Mouse (Mus musculus): ENCODE measurements around the gene Trp53. TPM values are rescaled to one million over a fixed set of nuclear protein-coding genes. Genes with fewer than 3 reads are reported as not detected.
A peak's percentile ranks its signal among the peaks of the same experiment; 100 is the strongest.
"Not testable (repeated sequence)": the region's sequence is repeated elsewhere in the genome, so short reads cannot be mapped to it uniquely, and the experiment has no call there.

Trp53 gene
- polyA plus RNA-seq (2015; fragmentation: Nextera tagmentation; extraction: Ambion mirVana): 140 and 143 TPM in 2 replicates

DNA sequence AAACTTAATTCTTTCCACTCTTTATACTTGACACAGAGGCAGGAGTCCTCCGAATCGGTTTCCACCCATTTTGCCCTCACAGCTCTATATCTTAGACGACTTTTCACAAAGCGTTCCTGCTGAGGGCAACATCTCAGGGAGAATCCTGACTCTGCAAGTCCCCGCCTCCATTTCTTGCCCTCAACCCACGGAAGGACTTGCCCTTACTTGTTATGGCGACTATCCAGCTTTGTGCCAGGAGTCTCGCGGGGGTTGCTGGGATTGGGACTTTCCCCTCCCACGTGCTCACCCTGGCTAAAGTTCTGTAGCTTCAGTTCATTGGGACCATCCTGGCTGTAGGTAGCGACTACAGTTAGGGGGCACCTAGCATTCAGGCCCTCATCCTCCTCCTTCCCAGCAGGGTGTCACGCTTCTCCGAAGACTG is at the start of gene Trp53, which contains the start of gene Wrap53:
Gene Trp53, plus strand, starts transcription at position 269 of the 424 bp plus-strand sequence.
Gene Wrap53, minus strand, starts transcription at position 165 of the 424 bp plus-strand sequence.
- peaks cover 28% of the 10 kb centered on the region for H3K4me1 ChIP-seq (replicated peaks)
- WGBS: under 1% methylated on average over 13 of the region's 13 CpGs
- H3K4me2 ChIP-seq (replicated peaks): peak within 1 kb of the TSS; percentile 83
- peak within 1 kb of the TSS; percentile 94 for H3K27ac ChIP-seq
- no peaks in the 10 kb centered on the region for H3K27me3 ChIP-seq (replicated peaks)
- H3K9ac ChIP-seq: peak within 1 kb of the TSS; percentile 72
- ATAC-seq: peak; percentile 68
- no peaks in the 10 kb centered on the region for H3K36me3 ChIP-seq
- peak within 1 kb of the TSS; percentile 73 for H3K4me3 ChIP-seq (replicated peaks)
- no peaks in the 10 kb centered on the region for H3K9me3 ChIP-seq

DNA sequence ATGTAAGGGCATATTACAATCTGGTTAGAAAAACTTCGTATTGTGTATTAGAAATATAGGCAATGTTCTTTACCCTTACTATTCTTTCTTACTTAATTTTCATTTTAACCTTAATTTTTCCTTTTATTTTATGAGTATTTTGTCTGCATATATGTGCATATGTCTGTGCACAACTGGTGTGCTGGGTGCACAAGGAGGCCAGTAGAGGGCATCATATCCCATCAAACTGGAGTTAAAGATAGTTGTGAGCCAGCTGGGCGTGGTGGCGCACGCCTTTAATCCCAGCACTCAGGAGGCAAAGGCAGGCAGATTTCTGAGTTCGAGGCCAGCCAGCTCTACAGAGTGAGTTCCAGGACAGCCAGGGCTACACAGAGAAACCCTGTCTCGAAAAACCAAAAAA is 49.4 kb upstream of the Trp53 start:
- H3K9me3 ChIP-seq; H3K4me3 ChIP-seq (replicated peaks); H3K4me2 ChIP-seq (replicated peaks); H3K36me3 ChIP-seq; H3K4me1 ChIP-seq (replicated peaks); H3K27me3 ChIP-seq (replicated peaks); H3K27ac ChIP-seq; H3K9ac ChIP-seq; ATAC-seq: not testable (repeated sequence)
- WGBS: 90% methylated on average over 6 of the region's 6 CpGs

DNA sequence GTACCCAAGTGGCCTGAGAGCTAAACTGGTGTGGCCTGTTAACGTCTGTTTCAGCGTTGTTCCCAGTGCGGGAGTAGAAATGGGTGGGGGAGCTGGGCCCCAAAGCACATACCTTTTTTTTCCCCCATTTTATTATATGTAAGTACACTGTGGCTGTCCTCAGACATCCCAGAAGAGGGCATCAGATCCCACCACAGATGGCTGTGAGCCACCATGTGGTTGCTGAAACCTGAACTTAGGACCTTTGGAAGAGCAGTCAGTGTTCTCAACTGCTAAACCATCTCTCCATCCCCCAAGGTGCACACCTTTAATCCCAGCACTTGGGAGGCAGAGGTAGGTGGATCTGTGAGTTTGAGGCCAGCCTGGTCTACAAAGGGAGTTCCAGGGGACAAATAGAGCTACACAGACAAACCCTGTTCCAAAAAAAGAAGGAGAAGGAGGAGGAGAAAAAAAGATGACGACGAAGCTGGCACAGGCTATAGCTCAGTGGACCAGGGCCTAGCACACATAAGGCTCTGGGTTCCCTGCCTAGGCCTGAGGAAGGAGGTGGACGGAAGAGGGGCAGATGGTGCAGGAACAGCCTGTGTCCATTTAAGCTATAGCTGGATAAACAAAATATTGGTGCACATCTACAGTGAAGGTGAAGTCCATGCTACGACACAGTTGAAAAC is 47.5 kb upstream of the Trp53 start:
- H3K27me3 ChIP-seq (replicated peaks): peaks cover 3% of the 10 kb centered on the region; the same call in 1 of the 2 replicates
- WGBS: 75% methylated on average over 7 of the region's 7 CpGs
- ATAC-seq: no peak

GRCm38 (mm10) chr11:69534990-69535389 is 45.2 kb upstream of the Trp53 start:
- H3K9me3 ChIP-seq: no peaks in the 10 kb centered on the region
- no peak overlapping the region for H3K27ac ChIP-seq
- H3K4me2 ChIP-seq (replicated peaks): no peak overlapping the region
- H3K36me3 ChIP-seq: no peaks in the 10 kb centered on the region
- whole genome bisulfite sequencing: 72% methylated on average over 1 of the region's 1 CpGs
- no peaks in the 10 kb centered on the region; the same call in 1 of the 2 replicates for H3K4me1 ChIP-seq (replicated peaks)
- ATAC-seq: no peak
- no peak overlapping the region for H3K4me3 ChIP-seq (replicated peaks)
- no peak overlapping the region for H3K9ac ChIP-seq
- H3K27me3 ChIP-seq (replicated peaks): no peaks in the 10 kb centered on the region

More for the DNA sequence above, 47.5 kb upstream of the Trp53 start:
- H3K9ac ChIP-seq: no peak overlapping the region
- H3K36me3 ChIP-seq: no peaks in the 10 kb centered on the region
- H3K4me3 ChIP-seq (replicated peaks): no peak overlapping the region
- no peaks in the 10 kb centered on the region for H3K4me1 ChIP-seq (replicated peaks)
- no peaks in the 10 kb centered on the region for H3K9me3 ChIP-seq
- H3K27ac ChIP-seq: no peak overlapping the region
- H3K4me2 ChIP-seq (replicated peaks): no peak overlapping the region

DNA sequence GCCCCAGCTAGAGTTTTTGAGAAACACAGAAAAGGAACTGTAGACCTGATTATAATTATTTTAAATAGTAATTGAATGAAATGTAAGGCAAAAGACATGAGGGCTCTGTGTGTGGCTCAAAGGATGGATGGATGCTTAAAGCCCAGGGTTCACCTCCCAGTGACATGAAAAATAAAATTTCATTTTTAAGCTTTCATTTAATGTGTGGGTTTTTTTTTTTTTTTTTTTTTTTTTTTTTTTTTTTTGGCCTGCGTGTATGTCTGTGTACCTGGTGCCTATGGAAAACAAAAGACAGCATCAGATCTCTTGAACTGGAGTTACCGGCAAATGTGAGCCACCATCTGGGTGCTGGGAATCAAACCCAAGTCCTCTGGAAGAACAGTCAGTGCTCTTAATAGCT is 39.5 kb upstream of the Trp53 start:
- no peak overlapping the region for H3K4me2 ChIP-seq (replicated peaks)
- no peak overlapping the region for H3K27ac ChIP-seq
- no peaks in the 10 kb centered on the region for H3K36me3 ChIP-seq
- 94% methylated on average over 2 of the region's 2 CpGs for WGBS
- H3K27me3 ChIP-seq (replicated peaks): no peaks in the 10 kb centered on the region
- H3K9me3 ChIP-seq: no peaks in the 10 kb centered on the region
- no peak overlapping the region for H3K9ac ChIP-seq
- H3K4me1 ChIP-seq (replicated peaks): peaks cover under 1% of the 10 kb centered on the region; the same call in 1 of the 2 replicates
- ATAC-seq: no peak
- no peak overlapping the region for H3K4me3 ChIP-seq (replicated peaks)

DNA sequence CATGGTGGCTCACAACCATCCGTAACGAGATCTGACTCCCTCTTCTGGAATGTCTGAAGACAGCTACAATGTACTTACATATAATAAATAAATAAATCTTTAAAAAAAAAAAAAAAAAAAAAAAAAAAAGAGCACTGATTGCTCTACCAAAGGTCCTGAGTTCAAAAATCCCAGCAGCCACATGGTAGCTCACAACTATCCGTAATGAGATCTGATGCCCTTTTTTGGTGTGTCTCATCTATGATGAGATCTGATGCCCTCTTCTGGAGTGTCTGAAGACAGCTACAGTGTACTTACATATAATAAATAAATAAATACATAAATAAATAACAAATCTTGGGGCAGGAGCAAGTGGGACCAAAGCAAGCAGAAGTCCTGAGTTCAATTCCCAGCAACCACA is 38.4 kb upstream of the Trp53 start:
- not testable (repeated sequence) for H3K4me1 ChIP-seq (replicated peaks); H3K9ac ChIP-seq; ATAC-seq; H3K27ac ChIP-seq; H3K9me3 ChIP-seq; H3K4me2 ChIP-seq (replicated peaks); H3K36me3 ChIP-seq; H3K4me3 ChIP-seq (replicated peaks); H3K27me3 ChIP-seq (replicated peaks)
- WGBS: 72% methylated on average over 3 of the region's 3 CpGs

DNA sequence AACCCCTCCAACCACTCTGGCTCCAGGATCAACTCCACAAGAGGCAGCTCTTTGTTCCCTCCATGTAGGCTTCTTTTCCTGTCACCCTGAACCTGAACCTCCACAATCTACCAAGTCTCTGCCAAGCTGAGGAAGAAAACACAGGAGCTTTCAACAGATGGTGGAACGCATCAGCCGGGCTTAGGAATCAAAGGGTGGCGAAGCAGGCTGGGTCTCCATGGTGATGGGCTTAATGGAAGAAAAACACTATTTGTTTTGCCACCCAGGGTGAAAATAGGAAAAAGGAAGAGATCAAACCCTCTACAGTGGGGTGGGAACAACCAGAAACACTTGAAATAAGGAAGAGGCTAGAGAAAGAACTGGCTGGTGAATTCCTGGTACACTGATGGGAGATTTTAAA is 36.6 kb upstream of the Trp53 start:
- no peak overlapping the region for H3K4me2 ChIP-seq (replicated peaks)
- no peaks in the 10 kb centered on the region for H3K9me3 ChIP-seq
- H3K27ac ChIP-seq: no peak overlapping the region
- H3K9ac ChIP-seq: no peak overlapping the region
- 54% methylated on average over 3 of the region's 3 CpGs for WGBS
- peaks cover 20% of the 10 kb centered on the region for H3K4me1 ChIP-seq (replicated peaks)
- ATAC-seq: no peak
- H3K4me3 ChIP-seq (replicated peaks): no peak overlapping the region
- no peaks in the 10 kb centered on the region for H3K36me3 ChIP-seq
- H3K27me3 ChIP-seq (replicated peaks): no peaks in the 10 kb centered on the region

DNA sequence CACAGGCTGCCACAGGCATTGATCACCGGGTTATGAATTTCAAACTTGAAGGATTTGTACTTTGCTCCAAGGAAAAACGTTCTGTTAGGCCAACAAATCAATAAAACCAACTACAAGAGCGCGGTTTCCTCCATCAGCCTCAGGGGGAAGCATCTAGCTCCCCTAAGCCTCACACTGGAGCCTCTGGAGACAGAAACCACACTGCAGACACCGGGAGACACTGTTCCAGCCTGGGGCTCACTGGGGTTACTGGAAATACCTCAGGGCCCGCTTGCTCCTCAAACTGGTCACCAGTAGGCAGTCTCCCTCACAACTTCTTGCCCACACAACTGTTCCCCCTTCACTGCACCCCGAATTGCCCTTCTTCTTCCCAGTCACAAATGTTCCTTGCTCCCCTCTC is 34.2 kb upstream of the Trp53 start:
- peak overlapping the region; percentile 52 for H3K9ac ChIP-seq
- peak overlapping the region; percentile 49 for H3K4me3 ChIP-seq (replicated peaks)
- WGBS: 6% methylated on average over 7 of the region's 7 CpGs
- H3K9me3 ChIP-seq: no peaks in the 10 kb centered on the region
- H3K27ac ChIP-seq: peak overlapping the region; percentile 84
- ATAC-seq: peak; percentile 40
- H3K27me3 ChIP-seq (replicated peaks): no peaks in the 10 kb centered on the region
- H3K4me2 ChIP-seq (replicated peaks): peak overlapping the region; percentile 86
- H3K4me1 ChIP-seq (replicated peaks): peaks cover 27% of the 10 kb centered on the region
- H3K36me3 ChIP-seq: no peaks in the 10 kb centered on the region

DNA sequence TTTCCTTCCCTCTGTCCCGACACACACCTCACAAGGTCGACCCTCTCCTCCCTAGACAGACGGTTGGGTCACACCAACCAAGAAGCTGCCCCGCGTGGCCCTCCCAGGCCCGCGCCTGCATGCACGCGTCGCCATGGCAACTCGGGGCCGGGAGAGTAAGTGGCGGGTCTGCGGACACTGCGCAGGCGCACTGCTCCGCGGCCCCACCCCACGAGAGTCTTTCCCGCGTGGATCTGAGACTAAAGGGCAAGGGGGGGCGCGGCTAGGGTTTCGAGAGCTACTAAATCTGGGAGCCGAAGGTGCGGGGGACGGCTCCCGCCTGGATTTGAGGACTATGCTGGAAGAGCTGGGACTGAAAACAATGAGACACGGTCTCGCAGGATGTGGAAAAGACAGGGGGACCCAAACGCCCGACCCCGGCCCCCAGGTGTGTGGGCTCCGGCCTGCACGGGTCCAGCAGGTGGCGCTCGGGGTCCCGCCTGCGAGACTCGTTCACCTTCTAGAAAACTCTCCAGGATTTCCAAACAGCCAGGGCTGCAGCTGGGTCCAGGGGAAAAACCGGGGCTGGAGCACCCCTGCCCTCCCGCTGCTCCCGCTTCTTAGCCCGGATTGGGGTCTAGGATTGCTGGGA is 33.6 kb upstream of the Trp53 start:
- under 1% methylated on average over 44 of the region's 44 CpGs for WGBS

GRCm38 (mm10) chr11:69547071-69547470 is 33.1 kb upstream of the Trp53 start:
- WGBS: 3% methylated on average over 15 of the region's 15 CpGs
- peak; percentile 44 for ATAC-seq
- peaks cover 27% of the 10 kb centered on the region for H3K4me1 ChIP-seq (replicated peaks)

More for the DNA sequence above, 33.6 kb upstream of the Trp53 start:
- peak; percentile 75 for ATAC-seq
- Histone ChIP-seq H3K36me3 (no peaks in the 10 kb centered on the region), H3K9me3 (no peaks in the 10 kb centered on the region), H3K4me3 (replicated peaks) (peak overlapping the region; percentile 49), H3K4me1 (replicated peaks) (peaks cover 27% of the 10 kb centered on the region), H3K9ac (peak overlapping the region; percentile 52), H3K27ac (peak overlapping the region; percentile 84), H3K4me2 (replicated peaks) (peak overlapping the region; percentile 86), H3K27me3 (replicated peaks) (no peaks in the 10 kb centered on the region)

DNA sequence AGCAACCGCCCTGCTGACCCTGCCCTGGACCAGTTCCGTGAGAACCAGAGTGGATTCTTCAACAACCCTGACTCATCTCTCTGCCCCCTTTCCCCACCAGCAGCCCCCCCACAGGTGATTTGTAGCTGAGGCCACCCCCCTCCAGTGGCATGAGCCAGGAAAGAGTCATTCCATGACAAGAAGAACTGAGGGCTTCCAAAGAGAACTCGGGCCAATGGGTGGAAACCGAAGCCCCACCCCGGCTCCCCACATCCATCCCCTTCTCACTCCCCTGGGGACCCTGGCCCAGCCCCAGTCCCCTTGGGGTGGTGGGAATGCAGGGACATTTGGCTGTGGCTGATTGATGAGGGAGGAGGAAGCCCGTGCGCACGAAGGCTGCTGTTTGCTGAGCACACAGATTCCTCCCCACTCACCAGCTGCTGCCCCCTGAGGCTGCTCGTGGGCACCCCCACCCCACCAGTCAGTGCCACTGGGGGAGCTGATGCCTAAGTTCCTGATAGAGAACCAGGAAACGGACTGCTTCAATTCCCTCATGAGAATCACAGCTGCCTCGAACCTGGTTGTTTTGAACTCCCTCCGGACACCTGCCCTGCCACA is 31.0 kb upstream of the Trp53 start, which contains the start of gene Dnah2:
Gene Dnah2, minus strand, starts transcription at position 51 of the 597 bp plus-strand sequence.
- Histone ChIP-seq H3K4me1 (replicated peaks) (peaks cover 30% of the 10 kb centered on the region), H3K27ac (no peak within 1 kb of the TSS), H3K27me3 (replicated peaks) (no peaks in the 10 kb centered on the region), H3K4me2 (replicated peaks) (peak within 1 kb of the TSS; percentile 86; the same call in 1 of the 2 replicates), H3K36me3 (no peaks in the 10 kb centered on the region), H3K4me3 (replicated peaks) (no peak within 1 kb of the TSS), H3K9ac (no peak within 1 kb of the TSS), H3K9me3 (no peaks in the 10 kb centered on the region)
- WGBS: 37% methylated on average over 12 of the region's 12 CpGs
- ATAC-seq: no peak

More at GRCm38 (mm10) chr11:69547071-69547470, 33.1 kb upstream of the Trp53 start:
- no peaks in the 10 kb centered on the region for H3K27me3 ChIP-seq (replicated peaks)
- peak overlapping the region; percentile 84 for H3K27ac ChIP-seq
- no peaks in the 10 kb centered on the region for H3K36me3 ChIP-seq
- peak overlapping the region; percentile 86 for H3K4me2 ChIP-seq (replicated peaks)
- peak overlapping the region; percentile 52 for H3K9ac ChIP-seq
- peak overlapping the region; percentile 49 for H3K4me3 ChIP-seq (replicated peaks)
- H3K9me3 ChIP-seq: no peaks in the 10 kb centered on the region

DNA sequence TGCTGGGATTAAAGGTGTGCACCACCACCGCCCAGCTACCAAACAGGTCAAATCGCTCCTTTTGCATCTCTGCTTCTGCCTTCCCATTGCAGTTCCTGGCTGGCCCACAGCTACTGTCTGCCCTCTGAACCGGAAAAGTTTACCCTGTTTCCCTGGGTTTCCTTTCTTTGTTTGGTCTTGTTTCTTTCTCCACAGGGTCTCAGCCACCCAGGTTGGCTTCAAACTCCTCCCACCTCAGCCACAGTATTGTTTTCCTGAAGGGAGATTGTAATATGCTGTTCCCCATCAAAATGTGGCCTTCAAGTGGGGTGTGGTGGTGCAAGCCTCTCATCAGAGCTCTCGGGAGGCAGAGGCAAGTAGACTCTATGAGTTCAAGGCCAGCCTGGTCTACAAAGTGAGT is 28.8 kb upstream of the Trp53 start:
- Histone ChIP-seq H3K27me3 (replicated peaks) (no peaks in the 10 kb centered on the region), H3K36me3 (no peaks in the 10 kb centered on the region), H3K27ac (no peak overlapping the region), H3K4me3 (replicated peaks) (no peak overlapping the region), H3K4me1 (replicated peaks) (peaks cover 24% of the 10 kb centered on the region), H3K4me2 (replicated peaks) (no peak overlapping the region), H3K9ac (no peak overlapping the region), H3K9me3 (no peaks in the 10 kb centered on the region)
- no peak for ATAC-seq
- 81% methylated on average over 4 of the region's 4 CpGs for WGBS
